Mouse (Mus musculus) limb, embryonic 11.5 days (tissue): ENCODE measurements around the gene Lrrc61. TPM values are rescaled to one million over a fixed set of nuclear protein-coding genes. Genes with fewer than 3 reads are reported as not detected.
A peak's percentile ranks its signal among the peaks of the same experiment; 100 is the strongest.
"Not testable (repeated sequence)": the region's sequence is repeated elsewhere in the genome, so short reads cannot be mapped to it uniquely, and the experiment has no call there.

Experiments
- ATAC-seq: fragments of 200-750 bp; cut with Nextera tagmentation; 2 replicates; pipeline ENCODE4 v1.8.0; 2017; ENCODE audit warnings: low read depth; ENCODE audit not compliant: insufficient number of reproducible peaks, low FRiP score, low TSS enrichment
- DNase-seq: peaks from one replicate; pipeline ENCODE4 v3.0.0-alpha.2; 2015; ENCODE audit warnings: low spot score
- H3K27ac ChIP-seq: fragments of 300-500 bp; sonication (generic); replicated peaks from 2 replicates; pipeline ENCODE4 v1.5.1; 2014; ENCODE audit warnings: low read depth, mild to moderate bottlenecking, low read length
- H3K27me3 ChIP-seq: fragments of 300-500 bp; sonication (generic); 2 replicates; pipeline ENCODE4 v1.6.1; 2014; ENCODE audit warnings: mild to moderate bottlenecking, low read length, mixed read lengths; ENCODE audit not compliant: control insufficient read depth, insufficient read depth
- H3K36me3 ChIP-seq: fragments of 300-500 bp; sonication (generic); 2 replicates; pipeline ENCODE4 v1.6.1; 2014; ENCODE audit warnings: mild to moderate bottlenecking, low read length, moderate library complexity, mixed read lengths; ENCODE audit not compliant: control insufficient read depth, insufficient read depth
- H3K4me1 ChIP-seq: fragments of 300-500 bp; sonication (generic); 2 replicates; pipeline ENCODE4 v1.6.1; 2014; ENCODE audit warnings: low read length, mixed read lengths; ENCODE audit not compliant: control insufficient read depth, insufficient read depth
- H3K4me2 ChIP-seq: fragments of 300-500 bp; sonication (generic); 2 replicates; pipeline ENCODE4 v1.6.1; 2014; ENCODE audit warnings: low read depth, mild to moderate bottlenecking, moderate library complexity; ENCODE audit not compliant: severe bottlenecking
- H3K4me3 ChIP-seq: fragments of 300-500 bp; sonication (generic); 2 replicates; pipeline ENCODE4 v1.5.1; 2014; ENCODE audit warnings: low read depth, low read length
- H3K9ac ChIP-seq: fragments of 300-500 bp; sonication (generic); 2 replicates; pipeline ENCODE4 v1.6.1; 2014; ENCODE audit warnings: mild to moderate bottlenecking, low read length
- H3K9me3 ChIP-seq: fragments of 300-500 bp; sonication (generic); 2 replicates; pipeline ENCODE4 v1.6.1; 2016; ENCODE audit warnings: low read length; ENCODE audit not compliant: control insufficient read depth
- WGBS: fragments of 180-500 bp; shearing (Covaris S2); extraction: QIAGEN DNeasy Blood & Tissue Kit; methylation state at CpG from one replicate; pipeline ENCODE4 v1.1.7; 2014; 5-methylcytosine and 5-hydroxymethylcytosine counted together
- polyA plus RNA-seq: library from polyadenylated mRNA; unstranded; fragments of >200 nt; fragmentation: Nextera tagmentation; extraction: Ambion mirVana; gene quantifications from 2 replicates; pipeline ENCODE4 v1.2.1, GENCODE M21; 2014

Gene Lrrc61
- 12.4 and 14.6 TPM in 2 replicates for polyA plus RNA-seq

DNA sequence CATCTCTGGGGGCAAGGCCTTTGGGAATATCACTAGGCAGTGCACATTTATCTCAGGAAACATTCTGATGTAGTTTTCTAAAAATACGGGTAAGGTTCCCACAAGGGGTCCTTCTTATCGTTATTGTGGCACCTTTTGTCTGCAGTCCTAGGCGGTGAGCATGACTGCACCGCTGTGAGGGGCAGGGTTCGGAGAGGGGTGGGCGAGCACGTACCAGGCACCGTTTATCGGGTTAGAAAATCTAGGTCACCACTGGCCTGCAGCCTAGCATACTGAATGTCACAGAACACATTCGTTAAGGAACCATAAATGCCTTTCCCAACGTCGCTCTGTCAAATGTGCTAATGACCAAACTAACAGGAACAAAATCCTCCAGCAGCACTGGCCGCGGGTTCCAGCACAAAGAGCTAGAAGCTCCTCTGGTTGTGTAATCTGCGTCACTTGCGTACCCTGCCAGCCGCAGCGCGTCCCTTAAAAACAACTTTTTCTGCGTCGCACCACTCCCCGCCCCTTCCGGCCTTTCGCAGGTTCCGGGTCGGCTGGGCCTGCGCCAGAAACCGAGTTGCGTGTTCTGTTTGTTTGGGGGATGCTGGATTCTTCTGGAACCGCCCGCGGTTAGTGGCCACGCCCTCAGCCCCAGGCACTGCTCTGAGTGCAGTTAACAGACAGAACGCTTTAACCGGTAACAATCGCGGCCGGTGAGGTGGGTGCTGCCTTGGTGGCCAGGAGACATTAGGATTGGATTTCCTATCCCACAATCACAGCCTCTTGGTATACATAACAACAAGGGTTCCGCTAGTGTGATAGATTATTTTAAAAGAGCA is at the start of gene Lrrc61:
Lrrc61 (plus strand) TSS at position 517 of the 824 bp plus-strand sequence.
- peak within 1 kb of the TSS; percentile 32 for H3K4me3 ChIP-seq
- no peaks in the 10 kb centered on the region for H3K9me3 ChIP-seq
- H3K4me2 ChIP-seq = peak within 1 kb of the TSS; percentile 68
- ATAC-seq = peak; percentile 89
- WGBS = 3% methylated on average over 39 of the region's 39 CpGs
- H3K36me3 ChIP-seq = no peaks in the 10 kb centered on the region
- peak; percentile 93 for DNase-seq
- H3K9ac ChIP-seq = peak within 1 kb of the TSS; percentile 76
- H3K27ac ChIP-seq = peak within 1 kb of the TSS; percentile 93
- H3K4me1 ChIP-seq = peaks cover 3% of the 10 kb centered on the region; the same call in 1 of the 2 replicates
- H3K27me3 ChIP-seq = no peaks in the 10 kb centered on the region

DNA sequence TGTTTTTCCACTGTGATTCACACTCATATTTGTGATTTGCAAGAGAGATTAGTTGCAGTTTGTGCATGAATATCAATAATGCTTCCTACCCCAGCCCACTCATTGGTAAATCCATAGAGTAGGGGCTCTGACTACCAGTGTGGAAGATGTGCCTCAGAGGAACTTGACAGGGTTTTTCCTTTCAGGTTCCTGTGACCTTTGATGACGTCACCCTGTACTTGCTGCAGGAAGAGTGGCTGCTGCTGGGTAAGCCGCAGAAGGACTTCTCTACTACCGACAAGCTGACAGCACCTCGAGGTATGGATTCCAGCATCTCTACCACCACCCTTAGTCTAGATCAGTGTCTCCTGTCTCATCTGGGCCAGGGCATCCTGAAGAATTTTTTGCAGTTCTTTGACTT is 46.5 kb upstream of the Lrrc61 start:
- DNase-seq = no peak
- 80% methylated on average over 4 of the region's 4 CpGs for WGBS
- H3K4me3 ChIP-seq = no peak overlapping the region

DNA sequence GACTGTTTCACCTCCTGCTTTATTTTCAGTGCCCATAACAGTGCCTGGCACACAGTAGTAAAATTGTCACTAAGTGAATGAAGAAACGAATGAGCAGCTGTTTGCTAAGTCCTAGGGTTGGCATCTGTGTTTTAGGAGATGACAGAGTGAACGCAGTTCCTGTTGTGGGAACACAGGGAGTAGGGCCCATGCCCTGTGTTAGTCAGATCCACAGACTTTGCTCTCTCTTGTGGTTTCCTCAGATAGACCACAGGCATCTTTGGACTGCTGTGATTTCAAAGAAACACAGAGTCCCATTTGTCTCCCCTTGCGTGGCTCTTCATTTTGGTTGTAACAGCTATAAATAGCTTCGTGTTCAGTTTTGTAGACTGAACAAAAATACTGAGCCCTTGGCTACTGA is 44.2 kb upstream of the Lrrc61 start:
- WGBS = 87% methylated on average over 4 of the region's 4 CpGs
- H3K36me3 ChIP-seq = peaks cover 7% of the 10 kb centered on the region; the same call in 1 of the 2 replicates
- no peak overlapping the region for H3K27ac ChIP-seq
- DNase-seq (no peak), ATAC-seq (no peak)
- no peak overlapping the region for H3K9ac ChIP-seq
- no peaks in the 10 kb centered on the region for H3K27me3 ChIP-seq
- H3K4me1 ChIP-seq = no peaks in the 10 kb centered on the region
- H3K4me2 ChIP-seq = no peak overlapping the region
- no peak overlapping the region for H3K4me3 ChIP-seq
- H3K9me3 ChIP-seq = no peaks in the 10 kb centered on the region

More for the DNA sequence above, 46.5 kb upstream of the Lrrc61 start:
- no peak for ATAC-seq
- no peak overlapping the region for H3K27ac ChIP-seq
- no peaks in the 10 kb centered on the region for H3K9me3 ChIP-seq
- H3K4me1 ChIP-seq = 0 out of 2 replicates have a peak, but pooled peaks cover 2% of the 10 kb centered on the region
- H3K27me3 ChIP-seq = no peaks in the 10 kb centered on the region
- H3K9ac ChIP-seq = no peak overlapping the region
- H3K4me2 ChIP-seq = no peak overlapping the region
- H3K36me3 ChIP-seq = peaks cover 4% of the 10 kb centered on the region; the same call in 1 of the 2 replicates

DNA sequence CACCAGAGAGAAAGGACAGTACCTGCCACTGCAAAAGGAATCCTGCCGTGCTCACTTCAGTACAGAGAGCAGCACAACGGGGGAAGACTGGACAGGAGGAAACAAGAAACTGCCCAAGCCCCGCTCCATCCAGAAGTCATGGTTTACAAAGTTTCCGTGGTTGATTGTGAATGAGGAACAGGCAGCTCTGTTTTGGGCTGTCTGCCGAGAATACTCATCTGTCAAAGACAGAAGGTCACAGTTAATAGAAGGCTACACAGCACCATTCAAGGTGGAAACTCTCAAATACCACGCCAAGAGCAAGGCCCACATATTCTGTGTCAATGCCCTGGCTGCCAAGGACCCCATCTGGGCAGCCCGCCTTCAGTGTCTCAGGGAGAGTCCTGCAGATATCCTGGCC is 42.7 kb upstream of the Lrrc61 start:
- Histone ChIP-seq H3K9me3 (no peaks in the 10 kb centered on the region; the same call in 1 of the 2 replicates), H3K27ac (no peak overlapping the region), H3K4me2 (no peak overlapping the region), H3K4me1 (no peaks in the 10 kb centered on the region), H3K36me3 (peaks cover 14% of the 10 kb centered on the region), H3K27me3 (no peaks in the 10 kb centered on the region), H3K4me3 (no peak overlapping the region), H3K9ac (no peak overlapping the region)
- ATAC-seq (no peak), DNase-seq (no peak)
- 91% methylated on average over 7 of the region's 7 CpGs for WGBS

DNA sequence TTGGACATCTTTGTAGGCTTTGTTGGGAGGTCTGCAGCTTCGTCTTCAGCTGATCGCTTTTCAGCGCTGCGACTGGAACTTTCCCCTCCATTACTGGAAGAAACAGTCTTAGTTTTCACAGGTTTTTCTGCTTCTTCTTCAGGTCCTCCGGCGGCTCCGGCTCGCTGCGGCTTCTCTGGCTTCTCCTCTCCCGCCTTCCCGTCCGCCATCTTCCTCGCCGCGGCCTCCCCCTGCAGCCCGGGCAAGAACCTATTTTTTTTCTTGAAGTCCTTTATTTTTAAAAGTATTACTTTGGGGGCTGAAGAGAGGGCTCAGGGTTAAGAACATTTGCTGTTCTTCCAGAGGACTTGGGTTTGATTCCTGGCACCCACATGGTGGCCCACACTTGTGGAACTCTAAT is 29.7 kb upstream of the Lrrc61 start:
- not testable (repeated sequence) for H3K4me3 ChIP-seq, DNase-seq, H3K27ac ChIP-seq, H3K9me3 ChIP-seq, H3K36me3 ChIP-seq, ATAC-seq, H3K27me3 ChIP-seq, H3K4me1 ChIP-seq, H3K4me2 ChIP-seq, H3K9ac ChIP-seq
- 97% methylated on average over 12 of the region's 16 CpGs for WGBS

DNA sequence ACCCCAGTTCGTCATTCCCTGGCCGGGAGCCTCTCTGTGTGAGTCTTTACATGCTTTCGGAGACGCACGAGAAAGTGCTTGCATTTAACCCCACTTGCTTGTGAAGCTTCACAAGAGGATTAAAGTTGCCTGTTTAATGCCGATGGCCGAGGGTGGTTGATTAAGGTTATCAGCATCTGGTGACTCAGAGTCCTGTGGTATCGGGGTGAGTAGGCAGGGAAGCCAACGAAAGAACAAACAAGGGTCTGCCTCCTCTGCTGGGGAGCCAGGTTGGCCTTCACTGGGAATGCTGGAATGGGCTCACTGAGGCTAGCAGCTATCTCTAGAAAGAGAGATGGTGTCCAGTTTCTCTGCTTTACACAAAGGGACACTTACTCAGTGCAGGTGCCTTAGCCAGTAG is 26.7 kb upstream of the Lrrc61 start:
- no peaks in the 10 kb centered on the region for H3K4me1 ChIP-seq
- H3K9ac ChIP-seq = no peak overlapping the region
- no peak overlapping the region for H3K27ac ChIP-seq
- WGBS = 92% methylated on average over 9 of the region's 9 CpGs
- ATAC-seq (no peak), DNase-seq (no peak)
- H3K4me2 ChIP-seq = no peak overlapping the region
- no peak overlapping the region for H3K4me3 ChIP-seq
- no peaks in the 10 kb centered on the region for H3K27me3 ChIP-seq
- H3K9me3 ChIP-seq = no peaks in the 10 kb centered on the region
- no peaks in the 10 kb centered on the region; the same call in 1 of the 2 replicates for H3K36me3 ChIP-seq

DNA sequence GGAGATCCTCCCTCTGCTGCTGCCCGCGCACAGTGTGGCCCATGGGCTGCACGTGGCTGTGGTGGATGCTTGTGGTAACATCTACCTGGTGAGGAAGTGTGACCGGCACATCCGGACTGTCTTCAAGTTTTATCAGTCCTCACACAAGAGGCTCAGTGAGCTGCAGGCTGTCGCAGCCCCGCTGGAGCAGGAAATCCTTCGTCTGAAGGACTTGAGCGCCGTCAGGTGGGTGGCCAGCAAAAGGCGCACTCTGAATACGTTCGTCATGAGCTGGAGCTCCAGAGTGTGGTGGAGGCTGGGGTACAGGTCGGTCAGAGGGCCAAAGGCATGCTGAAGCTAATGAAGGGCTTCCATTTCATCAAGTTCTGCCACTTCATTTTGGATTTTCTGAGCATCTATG is 25.3 kb upstream of the Lrrc61 start:
- H3K27ac ChIP-seq = no peak overlapping the region
- H3K36me3 ChIP-seq = no peaks in the 10 kb centered on the region; the same call in 1 of the 2 replicates
- 83% methylated on average over 14 of the region's 14 CpGs for WGBS
- H3K9ac ChIP-seq = no peak overlapping the region
- no peaks in the 10 kb centered on the region for H3K27me3 ChIP-seq
- no peak overlapping the region for H3K4me2 ChIP-seq
- DNase-seq (no peak), ATAC-seq (no peak)
- H3K9me3 ChIP-seq = no peaks in the 10 kb centered on the region
- no peaks in the 10 kb centered on the region for H3K4me1 ChIP-seq
- H3K4me3 ChIP-seq = no peak overlapping the region

DNA sequence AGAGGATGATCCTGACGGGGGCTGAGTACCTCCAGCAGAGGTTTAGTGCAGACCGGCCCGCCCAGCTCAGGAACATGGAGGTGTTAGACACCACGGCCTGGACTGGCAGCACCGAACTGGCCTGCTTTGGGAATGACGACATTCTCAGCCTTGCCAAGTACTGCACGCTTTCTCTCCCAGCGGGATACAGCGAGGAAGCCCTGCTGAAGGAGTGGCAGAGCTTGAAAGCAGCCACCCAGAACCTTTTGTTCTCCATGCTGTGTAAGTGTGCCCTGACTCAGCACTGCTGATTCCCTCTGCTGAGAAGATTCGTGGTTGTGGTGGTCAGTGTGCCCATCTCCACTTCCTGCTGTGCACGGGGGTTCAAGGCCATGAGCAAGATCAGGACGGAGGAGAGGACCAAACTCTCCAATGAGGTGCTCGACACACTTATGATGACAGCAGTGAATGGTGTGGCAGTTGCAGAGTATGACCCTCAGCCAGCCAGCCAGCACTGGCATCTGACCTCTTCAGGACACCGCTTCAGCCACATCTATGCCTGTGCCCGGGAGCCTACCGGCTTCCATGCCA is 24.6 kb upstream of the Lrrc61 start:
- no peaks in the 10 kb centered on the region; the same call in 1 of the 2 replicates for H3K36me3 ChIP-seq
- no peaks in the 10 kb centered on the region for H3K9me3 ChIP-seq
- H3K9ac ChIP-seq = no peak overlapping the region
- no peak overlapping the region for H3K27ac ChIP-seq
- DNase-seq = no peak
- ATAC-seq = no peak
- no peak overlapping the region for H3K4me3 ChIP-seq
- no peaks in the 10 kb centered on the region for H3K27me3 ChIP-seq
- H3K4me1 ChIP-seq = no peaks in the 10 kb centered on the region
- 88% methylated on average over 16 of the region's 16 CpGs for WGBS
- no peak overlapping the region for H3K4me2 ChIP-seq
